Mouse (Mus musculus): ENCODE results near the gene Klf13. TPM values are rescaled to one million over a fixed set of nuclear protein-coding genes. Genes with fewer than 3 reads are reported as not detected.

Klf13 gene
- polyA plus RNA-seq, 1 experiment from 2014 or later: 29.0 TPM

GRCm38 (mm10) chr7:63899925-63900324, 38.8 kb downstream of the Klf13 start:
- Histone ChIP-seq H3K36me3 (ENCODE audit: insufficient read depth) (no peaks in the 10 kb centered on the region), H3K9ac (no peak overlapping the region), H3K4me1 (ENCODE audit: insufficient read depth) (peaks cover 19% of the 10 kb centered on the region), H3K27me3 (ENCODE audit: insufficient read depth, low read length) (no peaks in the 10 kb centered on the region), H3K9me3 (ENCODE audit: low read depth, low read length) (no peaks in the 10 kb centered on the region), H3K27ac (ENCODE audit: low read depth) (no peak overlapping the region), H3K4me2 (no peak overlapping the region), H3K4me3 (ENCODE audit: low read depth, low read length) (no peak overlapping the region)
- ATAC-seq (ENCODE audit: insufficient read depth): no peak
- 88% methylated on average over 8 of the region's 8 CpGs for WGBS
- TF ChIP-seq CTCF (IDR thresholded peaks at IDR 0.05; ENCODE audit: low read depth): no peak
- DNase-seq: no peak

- DNase-seq: no peak
- no peaks in the 10 kb centered on the region for H3K27me3 ChIP-seq (ENCODE audit: insufficient read depth, low read length)
- no peaks in the 10 kb centered on the region for H3K36me3 ChIP-seq (ENCODE audit: insufficient read depth)
- no peak for ATAC-seq (ENCODE audit: insufficient read depth)
- H3K4me1 ChIP-seq (ENCODE audit: insufficient read depth): peaks cover 18% of the 10 kb centered on the region
- H3K27ac ChIP-seq (ENCODE audit: low read depth): no peak overlapping the region
- WGBS: 84% methylated on average over 6 of the region's 6 CpGs
- no peaks in the 10 kb centered on the region for H3K9me3 ChIP-seq (ENCODE audit: low read depth, low read length)
- H3K4me3 ChIP-seq (ENCODE audit: low read depth, low read length): no peak overlapping the region
- TF ChIP-seq CTCF (IDR thresholded peaks at IDR 0.05; ENCODE audit: low read depth): no peak
- no peak overlapping the region for H3K9ac ChIP-seq
- no peak overlapping the region for H3K4me2 ChIP-seq
Measured at GRCm38 (mm10) chr7:63898201-63898600, 40.5 kb downstream of the Klf13 start.

- Histone ChIP-seq H3K4me1 (ENCODE audit: insufficient read depth) (peaks cover 14% of the 10 kb centered on the region), H3K27me3 (ENCODE audit: insufficient read depth, low read length) (no peaks in the 10 kb centered on the region), H3K27ac (ENCODE audit: low read depth) (no peak overlapping the region; the same call in 1 of the 2 replicates), H3K4me3 (ENCODE audit: low read depth, low read length) (no peak overlapping the region), H3K36me3 (ENCODE audit: insufficient read depth) (no peaks in the 10 kb centered on the region), H3K4me2 (peak overlapping the region; percentile 75), H3K9me3 (ENCODE audit: low read depth, low read length) (no peaks in the 10 kb centered on the region), H3K9ac (peak overlapping the region; percentile 55; the same call in 1 of the 2 replicates)
- ATAC-seq (ENCODE audit: insufficient read depth) (no peak), DNase-seq (no peak)
- no peak for TF ChIP-seq CTCF (IDR thresholded peaks at IDR 0.05; ENCODE audit: low read depth)
- 25% methylated on average over 3 of the region's 3 CpGs for WGBS
Measured at GRCm38 (mm10) chr7:63897655-63898054, 41.1 kb downstream of the Klf13 start.

GRCm38 (mm10) chr7:63896968-63897468, 41.7 kb downstream of the Klf13 start:
- peak; percentile 65 for TF ChIP-seq CTCF (IDR thresholded peaks at IDR 0.05; ENCODE audit: low read depth)
- peak; percentile 92 for DNase-seq
- Histone ChIP-seq H3K4me1 (ENCODE audit: insufficient read depth) (peaks cover 13% of the 10 kb centered on the region; the same call in 1 of the 2 replicates), H3K4me2 (peak overlapping the region; percentile 75), H3K4me3 (ENCODE audit: low read depth, low read length) (peak overlapping the region; percentile 29), H3K36me3 (ENCODE audit: insufficient read depth) (no peaks in the 10 kb centered on the region), H3K27me3 (ENCODE audit: insufficient read depth, low read length) (no peaks in the 10 kb centered on the region), H3K27ac (ENCODE audit: low read depth) (peak overlapping the region; percentile 60; the same call in 1 of the 2 replicates), H3K9ac (peak overlapping the region; percentile 55), H3K9me3 (ENCODE audit: low read depth, low read length) (no peaks in the 10 kb centered on the region)
- ATAC-seq (ENCODE audit: insufficient read depth): peak; percentile 96
- 2% methylated on average over 22 of the region's 22 CpGs for WGBS

GRCm38 (mm10) chr7:63896276-63896967, 42.3 kb downstream of the Klf13 start:
- H3K4me1 ChIP-seq (ENCODE audit: insufficient read depth): peaks cover 13% of the 10 kb centered on the region; the same call in 1 of the 2 replicates
- peak overlapping the region; percentile 75 for H3K4me2 ChIP-seq
- H3K36me3 ChIP-seq (ENCODE audit: insufficient read depth): no peaks in the 10 kb centered on the region
- WGBS: 20% methylated on average over 17 of the region's 17 CpGs
- H3K27me3 ChIP-seq (ENCODE audit: insufficient read depth, low read length): no peaks in the 10 kb centered on the region
- ATAC-seq (ENCODE audit: insufficient read depth) (peak; percentile 37), DNase-seq (no peak)
- no peaks in the 10 kb centered on the region for H3K9me3 ChIP-seq (ENCODE audit: low read depth, low read length)
- H3K27ac ChIP-seq (ENCODE audit: low read depth): no peak overlapping the region
- peak overlapping the region; percentile 29 for H3K4me3 ChIP-seq (ENCODE audit: low read depth, low read length)
- no peak for TF ChIP-seq CTCF (IDR thresholded peaks at IDR 0.05; ENCODE audit: low read depth)
- H3K9ac ChIP-seq: peak overlapping the region; percentile 52

GRCm38 (mm10) chr7:63895223-63895622, 43.5 kb downstream of the Klf13 start:
- H3K4me1 ChIP-seq (ENCODE audit: insufficient read depth): peaks cover 13% of the 10 kb centered on the region; the same call in 1 of the 2 replicates

GRCm38 (mm10) chr7:63894662-63895061, 44.1 kb downstream of the Klf13 start:
- Histone ChIP-seq H3K9me3 (ENCODE audit: low read depth, low read length) (no peaks in the 10 kb centered on the region), H3K27ac (ENCODE audit: low read depth) (no peak overlapping the region), H3K4me3 (ENCODE audit: low read depth, low read length) (no peak overlapping the region), H3K36me3 (ENCODE audit: insufficient read depth) (peaks cover 11% of the 10 kb centered on the region; the same call in 1 of the 2 replicates), H3K9ac (no peak overlapping the region), H3K4me2 (no peak overlapping the region), H3K27me3 (ENCODE audit: insufficient read depth, low read length) (no peaks in the 10 kb centered on the region), H3K4me1 (ENCODE audit: insufficient read depth) (peaks cover 13% of the 10 kb centered on the region; the same call in 1 of the 2 replicates)
- no peak for DNase-seq
- 67% methylated on average over 4 of the region's 4 CpGs for WGBS
- ATAC-seq (ENCODE audit: insufficient read depth): no peak
- no peak for TF ChIP-seq CTCF (IDR thresholded peaks at IDR 0.05; ENCODE audit: low read depth)

More at GRCm38 (mm10) chr7:63895223-63895622, 43.5 kb downstream of the Klf13 start:
- H3K9me3 ChIP-seq (ENCODE audit: low read depth, low read length): no peaks in the 10 kb centered on the region
- H3K27ac ChIP-seq (ENCODE audit: low read depth): no peak overlapping the region
- no peak for DNase-seq
- 83% methylated on average over 3 of the region's 3 CpGs for WGBS
- H3K27me3 ChIP-seq (ENCODE audit: insufficient read depth, low read length): no peaks in the 10 kb centered on the region
- H3K4me3 ChIP-seq (ENCODE audit: low read depth, low read length): no peak overlapping the region
- ATAC-seq (ENCODE audit: insufficient read depth): no peak
- peaks cover 6% of the 10 kb centered on the region; the same call in 1 of the 2 replicates for H3K36me3 ChIP-seq (ENCODE audit: insufficient read depth)
- TF ChIP-seq CTCF (IDR thresholded peaks at IDR 0.05; ENCODE audit: low read depth): no peak
- H3K4me2 ChIP-seq: no peak overlapping the region
- H3K9ac ChIP-seq: no peak overlapping the region

Data from lung, embryonic 14.5 days (tissue).